Mouse (Mus musculus) hindbrain, postnatal 0 days (tissue): Measurements from ENCODE around the gene Atp6v1g2. TPM values are rescaled to one million over a fixed set of nuclear protein-coding genes. Genes with fewer than 3 reads are reported as not detected.

ENCODE experiments used
- ATAC-seq: fragments of 200-750 bp; cut with Nextera tagmentation; 2 replicates; pipeline ENCODE4 v1.8.0; 2017; ENCODE audit warnings: mild to moderate bottlenecking, moderate TSS enrichment, moderate library complexity
- DNase-seq: peaks from one replicate; pipeline ENCODE4 v3.0.0-alpha.2; 2015; ENCODE audit warnings: low spot score
- H3K27ac ChIP-seq: fragments of 300-500 bp; sonication (generic); 2 replicates; pipeline ENCODE4 v1.5.1; 2014; ENCODE audit warnings: mild to moderate bottlenecking
- H3K27me3 ChIP-seq: fragments of 300-500 bp; sonication (generic); 2 replicates; pipeline ENCODE4 v1.6.1; 2014; ENCODE audit warnings: low read length, mixed read lengths; ENCODE audit not compliant: insufficient read depth
- H3K36me3 ChIP-seq: fragments of 300-500 bp; sonication (generic); 2 replicates; pipeline ENCODE4 v1.6.1; 2014; ENCODE audit warnings: low read length, mixed read lengths; ENCODE audit not compliant: insufficient read depth
- H3K4me1 ChIP-seq: fragments of 300-500 bp; sonication (generic); 2 replicates; pipeline ENCODE4 v1.6.1; 2014; ENCODE audit warnings: antibody characterized with exemption, low read length, mixed read lengths; ENCODE audit not compliant: insufficient read depth
- H3K4me2 ChIP-seq: fragments of 300-500 bp; sonication (generic); 2 replicates; pipeline ENCODE4 v1.6.1; 2014; ENCODE audit warnings: low read depth, mild to moderate bottlenecking, low read length, moderate library complexity, mixed read lengths
- H3K4me3 ChIP-seq: fragments of 300-500 bp; sonication (generic); 2 replicates; pipeline ENCODE4 v1.5.1; 2014; ENCODE audit warnings: low read length
- H3K9ac ChIP-seq: fragments of 300-500 bp; sonication (generic); replicated peaks from 2 replicates; pipeline ENCODE4 v1.6.1; 2014; ENCODE audit warnings: mild to moderate bottlenecking, low read length, moderate library complexity, mixed read lengths
- H3K9me3 ChIP-seq: fragments of 300-500 bp; sonication (generic); 2 replicates; pipeline ENCODE4 v1.6.1; 2016; ENCODE audit warnings: low read length, mixed read lengths
- CTCF ChIP-seq: IDR thresholded peaks from 2 replicates; pipeline ENCODE4 v1.5.1; 2016; ENCODE audit warnings: antibody characterized with exemption, control low read depth, low read depth
- WGBS: fragments of 180-500 bp; shearing (Covaris S2); extraction: QIAGEN DNeasy Blood & Tissue Kit; methylation state at CpG from one replicate; pipeline ENCODE4 v1.1.7; 2014; 5-methylcytosine and 5-hydroxymethylcytosine counted together
- polyA plus RNA-seq: library from polyadenylated mRNA; unstranded; fragments of >200 nt; fragmentation: Nextera tagmentation; extraction: Ambion mirVana; gene quantifications from 2 replicates; pipeline ENCODE4 v1.2.1, GENCODE M21; 2015
- total RNA-seq: library from RNA; depleted of rRNA; stranded (reverse); fragments of >200 nt; gene quantifications from 2 replicates; pipeline ENCODE4 v1.2.3, GENCODE M21; 2014

The Atp6v1g2 gene
- total and polyA plus RNA-seq, 2 experiments from 2014 or later, result 114 to 183 TPM

GRCm38 (mm10) chr17:35196321-35196641 lies 37.2 kb upstream of the Atp6v1g2 start:
- Histone ChIP-seq H3K27me3 (peaks cover 9% of the 10 kb centered on the region; the same call in 1 of the 2 replicates), H3K9ac (no peak overlapping the region), H3K4me2 (peak overlapping the region; percentile 69), H3K36me3 (no peaks in the 10 kb centered on the region), H3K27ac (no peak overlapping the region), H3K4me3 (peak overlapping the region; percentile 42), H3K9me3 (no peaks in the 10 kb centered on the region), H3K4me1 (no peaks in the 10 kb centered on the region)
- 37% methylated on average over 9 of the region's 9 CpGs for WGBS
- DNase-seq, result no peak
- TF ChIP-seq CTCF, result no peak
- ATAC-seq, result no peak

DNA sequence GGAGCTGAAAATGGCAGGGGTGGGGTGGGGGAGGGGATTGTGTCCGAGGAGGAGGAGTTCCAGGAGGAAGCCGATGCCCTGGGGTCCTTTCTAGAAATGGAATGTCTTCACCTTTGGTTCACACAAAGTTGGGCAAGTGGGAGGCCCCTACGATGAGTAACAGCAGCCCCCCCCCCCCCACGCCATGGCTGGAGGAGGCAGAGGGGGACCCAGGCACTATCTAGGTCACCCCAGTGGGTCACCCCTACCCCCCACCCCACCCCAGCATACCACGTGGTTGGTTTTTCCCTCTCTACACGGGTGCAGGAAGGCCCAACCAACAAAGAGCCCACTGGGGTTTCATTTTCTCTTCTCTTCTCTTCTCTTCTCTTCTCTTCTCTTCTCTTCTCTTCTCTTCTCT lies 36.3 kb upstream of the Atp6v1g2 start:
- Histone ChIP-seq H3K27ac (no peak overlapping the region), H3K27me3 (peaks cover 11% of the 10 kb centered on the region), H3K4me1 (no peaks in the 10 kb centered on the region), H3K36me3 (no peaks in the 10 kb centered on the region), H3K4me2 (no peak overlapping the region), H3K4me3 (no peak overlapping the region), H3K9me3 (no peaks in the 10 kb centered on the region), H3K9ac (no peak overlapping the region)
- TF ChIP-seq CTCF, result no peak
- ATAC-seq (no peak), DNase-seq (no peak)
- WGBS, result 37% methylated on average over 6 of the region's 6 CpGs

DNA sequence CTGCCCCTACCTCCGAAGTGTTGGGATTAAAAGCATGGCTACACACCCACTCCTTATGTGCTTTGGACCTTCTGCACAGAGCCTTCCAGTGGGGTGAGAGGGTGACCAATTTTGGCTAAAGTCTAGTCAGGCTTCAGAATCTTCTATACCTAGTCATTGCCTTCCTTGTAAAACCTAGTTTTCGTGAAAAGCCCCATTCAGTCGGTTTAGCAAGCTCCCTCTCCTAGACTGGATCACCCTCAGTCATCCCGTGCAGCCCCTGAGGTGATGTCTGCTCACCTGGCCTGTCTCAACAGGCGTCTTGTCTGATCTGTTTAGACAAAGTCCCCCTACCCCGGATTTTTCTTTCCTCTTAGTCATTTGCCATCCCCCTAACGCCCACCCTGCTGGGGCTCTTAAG lies 35.4 kb upstream of the Atp6v1g2 start:
- Histone ChIP-seq H3K27me3 (peaks cover 11% of the 10 kb centered on the region), H3K4me3 (no peak overlapping the region), H3K9me3 (no peaks in the 10 kb centered on the region), H3K4me2 (no peak overlapping the region), H3K9ac (no peak overlapping the region), H3K27ac (no peak overlapping the region), H3K4me1 (no peaks in the 10 kb centered on the region), H3K36me3 (no peaks in the 10 kb centered on the region)
- 75% methylated on average over 7 of the region's 7 CpGs for WGBS
- no peak for TF ChIP-seq CTCF
- no peak for DNase-seq
- ATAC-seq, result no peak

- peaks cover 13% of the 10 kb centered on the region for H3K27me3 ChIP-seq
These were observed 34.5 kb upstream of the Atp6v1g2 start for GRCm38 (mm10) chr17:35198946-35199345.

GRCm38 (mm10) chr17:35200398-35200797 lies 33.1 kb upstream of the Atp6v1g2 start:
- no peaks in the 10 kb centered on the region for H3K36me3 ChIP-seq
- DNase-seq (no peak), ATAC-seq (no peak)
- no peaks in the 10 kb centered on the region for H3K9me3 ChIP-seq
- no peak overlapping the region for H3K27ac ChIP-seq
- H3K4me2 ChIP-seq, result no peak overlapping the region
- WGBS, result 86% methylated on average over 11 of the region's 11 CpGs
- H3K4me1 ChIP-seq, result no peaks in the 10 kb centered on the region
- H3K9ac ChIP-seq, result no peak overlapping the region
- H3K4me3 ChIP-seq, result no peak overlapping the region
- H3K27me3 ChIP-seq, result peaks cover 16% of the 10 kb centered on the region
- no peak for TF ChIP-seq CTCF

More at GRCm38 (mm10) chr17:35198946-35199345, 34.5 kb upstream of the Atp6v1g2 start:
- ATAC-seq (no peak), DNase-seq (no peak)
- no peak overlapping the region for H3K9ac ChIP-seq
- no peak overlapping the region for H3K4me3 ChIP-seq
- no peaks in the 10 kb centered on the region for H3K9me3 ChIP-seq
- TF ChIP-seq CTCF, result no peak
- H3K4me2 ChIP-seq, result no peak overlapping the region
- no peak overlapping the region for H3K27ac ChIP-seq
- no peaks in the 10 kb centered on the region for H3K4me1 ChIP-seq
- 38% methylated on average over 8 of the region's 8 CpGs for WGBS
- H3K36me3 ChIP-seq, result no peaks in the 10 kb centered on the region

DNA sequence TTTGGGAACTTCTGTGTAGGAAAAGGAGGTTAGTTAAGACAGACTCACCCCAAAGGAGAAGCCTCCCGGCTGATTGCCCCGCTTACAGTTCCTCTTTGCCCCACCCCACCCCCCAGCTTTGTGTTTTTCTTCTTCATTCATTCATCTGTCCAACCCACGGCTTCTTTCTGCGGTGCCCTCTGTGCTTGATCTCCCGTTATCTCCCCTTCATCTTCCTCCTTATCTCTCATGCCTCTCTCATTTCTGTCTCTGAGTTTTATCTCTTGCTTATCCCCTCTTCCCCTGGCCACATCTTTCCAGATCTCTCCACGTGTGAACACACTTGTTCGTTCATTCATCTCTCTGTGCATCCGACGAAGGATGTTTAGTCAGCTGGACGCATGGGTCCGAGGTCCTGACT lies 32.3 kb upstream of the Atp6v1g2 start:
- no peaks in the 10 kb centered on the region for H3K36me3 ChIP-seq
- H3K27ac ChIP-seq, result no peak overlapping the region
- TF ChIP-seq CTCF, result no peak
- no peak overlapping the region for H3K4me2 ChIP-seq
- H3K9ac ChIP-seq, result no peak overlapping the region
- DNase-seq (no peak), ATAC-seq (no peak)
- WGBS, result 74% methylated on average over 11 of the region's 11 CpGs
- H3K27me3 ChIP-seq, result peaks cover 12% of the 10 kb centered on the region
- no peaks in the 10 kb centered on the region for H3K4me1 ChIP-seq
- H3K9me3 ChIP-seq, result no peaks in the 10 kb centered on the region
- H3K4me3 ChIP-seq, result no peak overlapping the region

GRCm38 (mm10) chr17:35201787-35202186 lies 31.7 kb upstream of the Atp6v1g2 start, which contains the start of gene Tnf:
Gene Tnf (minus strand): TSS chr17:35202007.
- Histone ChIP-seq H3K9me3 (no peaks in the 10 kb centered on the region), H3K36me3 (no peaks in the 10 kb centered on the region), H3K27me3 (peaks cover 8% of the 10 kb centered on the region; the same call in 1 of the 2 replicates), H3K4me2 (no peak within 1 kb of the TSS), H3K9ac (no peak within 1 kb of the TSS), H3K4me1 (no peaks in the 10 kb centered on the region), H3K4me3 (no peak within 1 kb of the TSS), H3K27ac (no peak within 1 kb of the TSS)
- TF ChIP-seq CTCF, result no peak
- 41% methylated on average over 13 of the region's 13 CpGs for WGBS
- ATAC-seq (no peak), DNase-seq (no peak)
